Mouse (Mus musculus) spleen, adult 2 months (tissue): Measurements from ENCODE around the gene Necap2. TPM values are rescaled to one million over a fixed set of nuclear protein-coding genes. Genes with fewer than 3 reads are reported as not detected.

Experiments used
- DNase-seq, 2 experiments: peaks; one replicate each; pipeline versions ENCODE4 v3.0.0 to v3.0.0-alpha.2; 2012 to 2021; ENCODE audit warnings: low spot score in 2 of 2, low read depth in 1 of 2
- H3K27ac ChIP-seq: fragments of 200-500 bp; 2 replicates; pipeline ENCODE4 v1.5.1; 2012; ENCODE audit warnings: low read length, inconsistent platforms; ENCODE audit not compliant: insufficient read depth
- H3K27me3 ChIP-seq: fragments of 200-500 bp; 2 replicates; pipeline ENCODE4 v1.6.1; 2012; ENCODE audit warnings: mild to moderate bottlenecking, moderate library complexity, low read length, inconsistent platforms; ENCODE audit not compliant: control insufficient read depth, insufficient read depth
- H3K36me3 ChIP-seq: fragments of 200-500 bp; 2 replicates; pipeline ENCODE4 v1.6.1; 2012; ENCODE audit warnings: mild to moderate bottlenecking, low read length, inconsistent platforms; ENCODE audit not compliant: control insufficient read depth, insufficient read depth
- H3K4me1 ChIP-seq: fragments of 200-500 bp; 2 replicates; pipeline ENCODE4 v1.6.1; 2011; ENCODE audit warnings: inconsistent platforms; ENCODE audit not compliant: control insufficient read depth, insufficient read depth, insufficient read length
- H3K4me3 ChIP-seq: fragments of 200-500 bp; 2 replicates; pipeline ENCODE4 v1.5.1; 2011; ENCODE audit warnings: mild to moderate bottlenecking, inconsistent platforms; ENCODE audit not compliant: insufficient read depth, insufficient read length; ENCODE audit errors: extremely low read depth
- CTCF ChIP-seq: fragments of 200-500 bp; IDR thresholded peaks from 2 replicates; pipeline ENCODE4 v1.5.1; 2011; ENCODE audit warnings: mild to moderate bottlenecking, inconsistent platforms; ENCODE audit not compliant: insufficient read depth, insufficient read length, insufficient replicate concordance; ENCODE audit errors: extremely low read depth
- POLR2A ChIP-seq: fragments of 200-500 bp; IDR thresholded peaks from 2 replicates; pipeline ENCODE4 v1.6.1; 2011; ENCODE audit warnings: low read depth, low read length, inconsistent platforms
- WGBS: fragments of 180-500 bp; shearing (Covaris S2); methylation state at CpG from one replicate; pipeline ENCODE4 v1.1.7; 2018; 5-methylcytosine and 5-hydroxymethylcytosine counted together
- polyA plus RNA-seq: library from polyadenylated mRNA; depleted of rRNA; stranded (reverse); fragments of >200 nt; gene quantifications from 2 replicates; pipeline ENCODE4 v1.2.3, GENCODE M21; 2012

Necap2 gene
- polyA plus RNA-seq, 1 experiment = 71.3 TPM

- no peak for DNase-seq
- Histone ChIP-seq H3K4me3 (no peak overlapping the region), H3K36me3 (no peaks in the 10 kb centered on the region), H3K27me3 (no peaks in the 10 kb centered on the region), H3K4me1 (no peaks in the 10 kb centered on the region), H3K27ac (no peak overlapping the region)
- WGBS = 82% methylated on average over 27 of the region's 27 CpGs
- TF ChIP-seq CTCF = no peak
- TF ChIP-seq POLR2A = no peak
These were observed 44.3 kb downstream of the Necap2 start for GRCm38 (mm10) chr4:141033606-141034549.

DNA sequence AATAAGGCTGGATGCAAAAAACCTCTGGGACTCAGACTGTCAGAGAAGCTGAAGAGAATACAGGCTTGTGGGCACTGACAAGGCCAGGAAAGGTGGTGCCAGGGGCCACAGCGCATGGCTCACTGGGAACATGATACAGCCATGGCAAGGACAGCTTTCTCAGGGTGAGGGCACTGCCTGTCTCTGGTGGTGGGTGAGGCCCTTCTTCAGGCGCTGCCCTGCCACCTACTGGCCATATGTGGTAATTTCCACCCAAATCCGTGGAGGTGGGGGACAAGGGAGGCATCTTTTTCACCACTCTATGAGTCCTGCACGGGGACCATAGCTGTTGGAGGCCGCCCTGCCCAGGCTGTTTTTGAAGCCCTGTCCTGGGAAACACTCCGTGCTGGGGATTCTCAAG, 46.4 kb downstream of the Necap2 start:
- H3K4me1 ChIP-seq = no peaks in the 10 kb centered on the region
- 9% methylated on average over 6 of the region's 6 CpGs for WGBS
- H3K27me3 ChIP-seq = no peaks in the 10 kb centered on the region
- TF ChIP-seq POLR2A = no peak
- peak; percentile 95 for TF ChIP-seq CTCF
- DNase-seq = peak; percentile 50 to 76
- no peak overlapping the region for H3K4me3 ChIP-seq
- no peaks in the 10 kb centered on the region for H3K36me3 ChIP-seq
- no peak overlapping the region for H3K27ac ChIP-seq

- Histone ChIP-seq H3K27me3 (no peaks in the 10 kb centered on the region), H3K4me3 (no peak overlapping the region), H3K4me1 (no peaks in the 10 kb centered on the region), H3K27ac (no peak overlapping the region), H3K36me3 (no peaks in the 10 kb centered on the region)
- 93% methylated on average over 18 of the region's 18 CpGs for WGBS
- DNase-seq = no peak
- no peak for TF ChIP-seq POLR2A
- TF ChIP-seq CTCF = no peak
These were observed 47.5 kb downstream of the Necap2 start for GRCm38 (mm10) chr4:141030541-141031206.

DNA sequence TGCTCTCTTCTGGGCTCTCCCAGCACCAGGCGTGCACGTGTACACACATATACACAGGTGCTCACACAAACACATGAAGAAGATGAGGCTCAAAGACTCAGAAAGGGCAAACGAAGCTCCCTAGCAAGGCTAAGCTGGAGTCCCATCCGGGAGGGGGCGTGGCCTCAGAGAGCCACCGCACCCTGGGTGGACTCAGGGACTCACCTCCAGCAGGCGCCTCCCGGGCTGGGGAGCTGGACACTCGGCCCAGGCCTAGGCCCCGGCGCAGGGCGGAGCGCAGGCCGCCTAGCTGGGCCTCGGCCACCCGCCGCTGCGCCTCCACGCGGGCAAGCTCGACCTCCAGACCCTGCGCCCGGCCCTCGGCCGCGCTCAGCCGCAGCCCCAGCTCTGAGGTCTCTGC, 53.2 kb downstream of the Necap2 start:
- no peak for TF ChIP-seq POLR2A
- TF ChIP-seq CTCF = no peak
- Histone ChIP-seq H3K27me3 (no peaks in the 10 kb centered on the region), H3K4me3 (no peak overlapping the region), H3K4me1 (no peaks in the 10 kb centered on the region), H3K27ac (no peak overlapping the region), H3K36me3 (no peaks in the 10 kb centered on the region)
- no peak for DNase-seq
- WGBS = 89% methylated on average over 27 of the region's 27 CpGs

DNA sequence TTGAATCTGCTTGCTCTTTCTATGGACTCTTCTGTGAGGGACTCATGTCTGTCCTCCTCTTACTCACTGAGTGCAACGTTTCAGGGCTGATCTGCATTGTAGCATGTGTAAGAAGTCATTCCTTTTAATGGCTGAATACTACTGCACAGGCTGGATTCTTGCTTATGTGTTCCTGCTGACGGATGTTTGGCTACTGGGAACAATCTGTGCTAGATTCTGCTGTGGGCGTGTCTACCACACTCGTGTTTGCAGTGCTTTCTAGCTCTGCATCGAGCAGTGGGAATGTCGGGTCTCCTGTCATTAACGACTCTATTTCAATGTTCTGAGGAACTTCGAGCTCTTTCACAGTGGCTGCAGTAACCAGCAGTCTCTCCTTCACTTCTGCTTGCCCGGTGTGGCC, 54.1 kb downstream of the Necap2 start:
- Histone ChIP-seq H3K4me1 (no peaks in the 10 kb centered on the region), H3K36me3 (no peaks in the 10 kb centered on the region), H3K27me3 (no peaks in the 10 kb centered on the region), H3K27ac (no peak overlapping the region), H3K4me3 (no peak overlapping the region)
- 63% methylated on average over 9 of the region's 9 CpGs for WGBS
- TF ChIP-seq CTCF (no peak), POLR2A (no peak)
- no peak for DNase-seq

DNA sequence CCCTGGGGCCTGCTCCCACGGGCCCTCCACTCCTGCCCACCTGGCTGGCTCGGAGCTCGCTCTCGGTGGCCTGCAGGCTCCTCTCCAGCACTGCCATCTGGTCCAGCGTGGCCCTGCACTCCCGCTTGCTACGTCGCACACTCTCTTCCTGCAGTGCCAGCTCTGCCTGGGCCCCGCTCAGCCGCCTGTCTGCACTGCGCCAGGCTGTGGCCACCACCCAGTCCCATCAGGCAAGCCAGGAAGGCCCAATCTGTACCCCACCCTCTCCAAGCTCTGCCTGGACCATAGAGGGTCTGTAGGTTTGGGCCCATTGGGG, 56.6 kb downstream of the Necap2 start:
- TF ChIP-seq POLR2A = no peak
- TF ChIP-seq CTCF = no peak
- 86% methylated on average over 11 of the region's 11 CpGs for WGBS
- no peaks in the 10 kb centered on the region for H3K4me1 ChIP-seq
- H3K36me3 ChIP-seq = no peaks in the 10 kb centered on the region
- no peaks in the 10 kb centered on the region for H3K27me3 ChIP-seq
- H3K27ac ChIP-seq = no peak overlapping the region
- H3K4me3 ChIP-seq = no peak overlapping the region
- no peak for DNase-seq

DNA sequence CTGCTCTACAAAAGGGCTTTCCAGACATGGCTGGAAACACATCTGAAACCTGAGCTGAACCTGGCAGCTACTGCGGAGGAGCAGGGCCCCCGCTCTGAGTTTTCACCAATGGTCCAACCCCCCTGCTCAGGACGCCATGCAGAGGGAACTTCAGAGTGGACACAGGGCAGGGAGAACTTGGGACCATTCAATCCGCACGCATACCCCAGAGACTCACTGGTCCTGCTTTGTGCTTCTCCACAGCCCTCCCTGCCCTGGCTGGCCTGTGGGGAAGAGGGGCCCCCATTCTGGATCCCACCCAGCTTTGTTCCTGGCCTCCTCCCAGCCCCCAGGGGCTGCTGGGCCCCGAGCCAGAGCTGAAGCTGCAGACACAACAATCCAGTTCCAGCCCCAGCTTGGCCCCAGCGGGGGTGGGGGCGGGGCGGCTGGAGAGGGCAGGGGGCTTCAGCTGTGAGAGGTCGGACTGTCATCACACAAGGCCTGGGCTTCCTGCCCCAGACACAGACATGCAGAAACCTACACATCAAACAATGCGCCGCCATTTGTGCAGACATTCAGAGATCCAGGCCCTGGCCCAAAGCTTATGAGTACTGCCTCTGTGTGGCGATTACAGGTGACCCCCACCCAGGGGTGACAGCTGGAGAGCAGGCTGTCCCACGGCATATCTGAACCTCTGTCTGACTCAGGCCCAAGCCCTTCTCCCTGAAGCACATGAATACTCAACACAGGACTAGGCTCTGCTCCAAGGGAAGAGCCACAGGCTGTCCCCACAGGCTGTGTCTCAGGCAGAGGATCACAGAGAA, 57.1 kb downstream of the Necap2 start:
- TF ChIP-seq POLR2A = no peak
- TF ChIP-seq CTCF = no peak
- H3K4me1 ChIP-seq = no peaks in the 10 kb centered on the region
- no peak for DNase-seq
- H3K4me3 ChIP-seq = no peak overlapping the region
- no peak overlapping the region for H3K27ac ChIP-seq
- no peaks in the 10 kb centered on the region for H3K36me3 ChIP-seq
- 86% methylated on average over 14 of the region's 14 CpGs for WGBS
- H3K27me3 ChIP-seq = no peaks in the 10 kb centered on the region
